Mouse (Mus musculus) liver, embryonic 11.5 days (tissue): ENCODE measurements around the gene Dusp3. TPM values are rescaled to one million over a fixed set of nuclear protein-coding genes. Genes with fewer than 3 reads are reported as not detected.

Experiments
- ATAC-seq: fragments of 200-750 bp; cut with Nextera tagmentation; replicated peaks from 2 replicates; pipeline ENCODE4 v1.8.0; 2017; ENCODE audit warnings: moderate number of reproducible peaks, mild to moderate bottlenecking, moderate TSS enrichment, moderate library complexity; ENCODE audit not compliant: low FRiP score
- DNase-seq: peaks from one replicate; pipeline ENCODE4 v3.0.0-alpha.2; 2017; ENCODE audit warnings: low spot score
- H3K27ac ChIP-seq: fragments of 300-500 bp; sonication (generic); 2 replicates; pipeline ENCODE4 v1.5.1; 2014; ENCODE audit warnings: mild to moderate bottlenecking, low read depth, low read length, control low read depth
- H3K27me3 ChIP-seq: fragments of 300-500 bp; sonication (generic); replicated peaks from 2 replicates; pipeline ENCODE4 v1.6.1; 2014; ENCODE audit warnings: low read length, mixed read lengths; ENCODE audit not compliant: control insufficient read depth, insufficient read depth
- H3K36me3 ChIP-seq: fragments of 300-500 bp; sonication (generic); 2 replicates; pipeline ENCODE4 v1.6.1; 2014; ENCODE audit warnings: mild to moderate bottlenecking, low read length, moderate library complexity, mixed read lengths; ENCODE audit not compliant: control insufficient read depth, insufficient read depth
- H3K4me1 ChIP-seq: fragments of 300-500 bp; sonication (generic); replicated peaks from 2 replicates; pipeline ENCODE4 v1.6.1; 2014; ENCODE audit warnings: low read length, mixed read lengths; ENCODE audit not compliant: control insufficient read depth, insufficient read depth
- H3K4me2 ChIP-seq: fragments of 300-500 bp; sonication (generic); 2 replicates; pipeline ENCODE4 v1.6.1; 2014; ENCODE audit warnings: mild to moderate bottlenecking, control low read depth, moderate library complexity
- H3K4me3 ChIP-seq: fragments of 300-500 bp; sonication (generic); 2 replicates; pipeline ENCODE4 v1.5.1; 2014; ENCODE audit warnings: low read depth, low read length, control low read depth
- H3K9ac ChIP-seq: fragments of 300-500 bp; sonication (generic); 2 replicates; pipeline ENCODE4 v1.6.1; 2014; ENCODE audit warnings: low read depth, low read length, control low read depth
- H3K9me3 ChIP-seq: fragments of 300-500 bp; sonication (generic); 2 replicates; pipeline ENCODE4 v1.6.1; 2016; ENCODE audit warnings: low read length, inconsistent platforms, mixed read lengths; ENCODE audit not compliant: control insufficient read depth
- WGBS: fragments of 180-500 bp; shearing (Covaris S2); extraction: QIAGEN DNeasy Blood & Tissue Kit; methylation state at CpG from one replicate; pipeline ENCODE4 v1.1.7; 2014; 5-methylcytosine and 5-hydroxymethylcytosine counted together
- polyA plus RNA-seq: library from polyadenylated mRNA; unstranded; fragments of >200 nt; fragmentation: Nextera tagmentation; extraction: Ambion mirVana; gene quantifications from 2 replicates; pipeline ENCODE4 v1.2.1, GENCODE M21; 2014

Gene Dusp3
- polyA plus RNA-seq, 1 experiment from 2014 or later, result 21.2 TPM

GRCm38 (mm10) chr11:102019736-102020135 is 32.9 kb upstream of the Dusp3 start:
- H3K9me3 ChIP-seq, result no peaks in the 10 kb centered on the region
- no peak overlapping the region for H3K4me2 ChIP-seq
- no peak for DNase-seq
- H3K9ac ChIP-seq, result no peak overlapping the region
- no peaks in the 10 kb centered on the region for H3K4me1 ChIP-seq
- no peaks in the 10 kb centered on the region for H3K36me3 ChIP-seq
- H3K27ac ChIP-seq, result no peak overlapping the region
- ATAC-seq, result no peak
- peaks cover 10% of the 10 kb centered on the region for H3K27me3 ChIP-seq
- H3K4me3 ChIP-seq, result no peak overlapping the region
- WGBS, result 76% methylated on average over 9 of the region's 9 CpGs

- H3K36me3 ChIP-seq, result no peaks in the 10 kb centered on the region
- ATAC-seq, result no peak
- no peak overlapping the region for H3K4me2 ChIP-seq
- no peaks in the 10 kb centered on the region for H3K9me3 ChIP-seq
- no peak for DNase-seq
- H3K27ac ChIP-seq, result no peak overlapping the region
- no peak overlapping the region for H3K4me3 ChIP-seq
- H3K9ac ChIP-seq, result no peak overlapping the region
- no peaks in the 10 kb centered on the region for H3K4me1 ChIP-seq
- no peaks in the 10 kb centered on the region; the same call in 1 of the 2 replicates for H3K27me3 ChIP-seq
- WGBS, result 86% methylated on average over 1 of the region's 1 CpGs
These were observed 29.3 kb upstream of the Dusp3 start for GRCm38 (mm10) chr11:102016136-102016535.

GRCm38 (mm10) chr11:102015472-102015871 is 28.7 kb upstream of the Dusp3 start:
- H3K36me3 ChIP-seq, result no peaks in the 10 kb centered on the region
- ATAC-seq, result no peak
- H3K4me1 ChIP-seq, result no peaks in the 10 kb centered on the region
- no peak overlapping the region for H3K9ac ChIP-seq
- H3K4me2 ChIP-seq, result no peak overlapping the region
- no peaks in the 10 kb centered on the region for H3K9me3 ChIP-seq
- H3K4me3 ChIP-seq, result no peak overlapping the region
- DNase-seq, result no peak
- H3K27me3 ChIP-seq, result no peaks in the 10 kb centered on the region; the same call in 1 of the 2 replicates
- H3K27ac ChIP-seq, result no peak overlapping the region
- WGBS, result 68% methylated on average over 6 of the region's 6 CpGs

GRCm38 (mm10) chr11:102013201-102013600 is 26.4 kb upstream of the Dusp3 start:
- DNase-seq, result no peak
- Histone ChIP-seq H3K27ac (no peak overlapping the region), H3K4me2 (no peak overlapping the region), H3K9ac (no peak overlapping the region), H3K9me3 (no peaks in the 10 kb centered on the region), H3K36me3 (no peaks in the 10 kb centered on the region), H3K27me3 (no peaks in the 10 kb centered on the region), H3K4me3 (no peak overlapping the region), H3K4me1 (no peaks in the 10 kb centered on the region)
- 82% methylated on average over 8 of the region's 8 CpGs for WGBS
- ATAC-seq, result no peak

GRCm38 (mm10) chr11:102011510-102011909 is 24.7 kb upstream of the Dusp3 start:
- no peak overlapping the region for H3K4me3 ChIP-seq
- WGBS, result 71% methylated on average over 8 of the region's 8 CpGs
- H3K27me3 ChIP-seq, result no peaks in the 10 kb centered on the region
- no peaks in the 10 kb centered on the region for H3K9me3 ChIP-seq
- H3K4me2 ChIP-seq, result no peak overlapping the region
- no peaks in the 10 kb centered on the region for H3K36me3 ChIP-seq
- no peak overlapping the region for H3K9ac ChIP-seq
- no peak overlapping the region for H3K27ac ChIP-seq
- no peak for DNase-seq
- no peak for ATAC-seq
- no peaks in the 10 kb centered on the region for H3K4me1 ChIP-seq

- 80% methylated on average over 13 of the region's 13 CpGs for WGBS
- no peak for DNase-seq
- no peaks in the 10 kb centered on the region for H3K4me1 ChIP-seq
- no peaks in the 10 kb centered on the region for H3K9me3 ChIP-seq
- H3K9ac ChIP-seq, result no peak overlapping the region
- ATAC-seq, result no peak
- H3K4me2 ChIP-seq, result no peak overlapping the region
- no peaks in the 10 kb centered on the region for H3K36me3 ChIP-seq
- H3K27me3 ChIP-seq, result no peaks in the 10 kb centered on the region
- no peak overlapping the region for H3K27ac ChIP-seq
- H3K4me3 ChIP-seq, result no peak overlapping the region
These were observed 23.3 kb upstream of the Dusp3 start for GRCm38 (mm10) chr11:102010140-102010539.

- no peak overlapping the region for H3K9ac ChIP-seq
- no peak overlapping the region for H3K4me2 ChIP-seq
- H3K36me3 ChIP-seq, result no peaks in the 10 kb centered on the region
- DNase-seq (no peak), ATAC-seq (no peak)
- WGBS, result 65% methylated on average over 15 of the region's 15 CpGs
- no peak overlapping the region for H3K27ac ChIP-seq
- no peaks in the 10 kb centered on the region for H3K9me3 ChIP-seq
- H3K27me3 ChIP-seq, result no peaks in the 10 kb centered on the region
- no peaks in the 10 kb centered on the region for H3K4me1 ChIP-seq
- H3K4me3 ChIP-seq, result no peak overlapping the region
These were observed 22.3 kb upstream of the Dusp3 start for GRCm38 (mm10) chr11:102008954-102009637.

GRCm38 (mm10) chr11:102008372-102008771 is 21.6 kb upstream of the Dusp3 start:
- no peaks in the 10 kb centered on the region for H3K9me3 ChIP-seq
- no peak overlapping the region for H3K27ac ChIP-seq
- H3K9ac ChIP-seq, result no peak overlapping the region
- DNase-seq, result no peak
- no peaks in the 10 kb centered on the region for H3K36me3 ChIP-seq
- WGBS, result 82% methylated on average over 8 of the region's 8 CpGs
- no peak for ATAC-seq
- no peak overlapping the region for H3K4me3 ChIP-seq
- H3K4me2 ChIP-seq, result no peak overlapping the region
- H3K4me1 ChIP-seq, result no peaks in the 10 kb centered on the region
- H3K27me3 ChIP-seq, result no peaks in the 10 kb centered on the region

- H3K4me3 ChIP-seq, result no peak overlapping the region
- H3K9ac ChIP-seq, result no peak overlapping the region
- no peaks in the 10 kb centered on the region for H3K4me1 ChIP-seq
- H3K4me2 ChIP-seq, result no peak overlapping the region
- H3K27me3 ChIP-seq, result no peaks in the 10 kb centered on the region
- H3K27ac ChIP-seq, result no peak overlapping the region
- no peaks in the 10 kb centered on the region for H3K9me3 ChIP-seq
- 87% methylated on average over 5 of the region's 5 CpGs for WGBS
- H3K36me3 ChIP-seq, result no peaks in the 10 kb centered on the region
- no peak for ATAC-seq
- no peak for DNase-seq
These were observed 19.9 kb upstream of the Dusp3 start for GRCm38 (mm10) chr11:102006688-102007087.
